Mouse (Mus musculus): Measurements from ENCODE around the gene Smg6.

- TF ChIP-seq CTCF (IDR thresholded peaks at IDR 0.05; ENCODE audit: borderline replicate concordance, extremely low read depth, insufficient read depth, insufficient read length) (no peak), POLR2A (IDR thresholded peaks at IDR 0.05; ENCODE audit: borderline replicate concordance, extremely low read depth, insufficient read depth, insufficient read length, poor library complexity, severe bottlenecking) (no peak)
These were observed 280.7 kb downstream of the Smg6 start for GRCm38 (mm10) chr11:75206347-75206746.

All from brain, embryonic 14.5 days (tissue).